Mouse (Mus musculus) liver, adult 2 months (tissue): ENCODE data around the gene Vps41. TPM values are rescaled to one million over a fixed set of nuclear protein-coding genes. Genes with fewer than 3 reads are reported as not detected.
A peak's percentile ranks its signal among the peaks of the same experiment; 100 is the strongest.

Source experiments
- DNase-seq: peaks from one replicate; pipeline ENCODE4 v3.0.0-alpha.2; 2011; ENCODE audit warnings: low read depth, low spot score; ENCODE audit errors: extremely low read depth
- H3K27ac ChIP-seq: fragments of 200-500 bp; replicated peaks from 2 replicates; pipeline ENCODE4 v1.5.1; 2012; ENCODE audit warnings: low read depth, mild to moderate bottlenecking, control low read depth, inconsistent platforms, low read length; ENCODE audit not compliant: insufficient read depth
- H3K27me3 ChIP-seq: fragments of 200-500 bp; 2 replicates; pipeline ENCODE4 v1.6.1; 2012; ENCODE audit warnings: mild to moderate bottlenecking, moderate library complexity, low read length, inconsistent platforms; ENCODE audit not compliant: control insufficient read depth, insufficient read depth
- H3K36me3 ChIP-seq: fragments of 200-500 bp; 2 replicates; pipeline ENCODE4 v1.6.1; 2012; ENCODE audit warnings: low read length, inconsistent platforms; ENCODE audit not compliant: control insufficient read depth, insufficient read depth
- H3K4me1 ChIP-seq: fragments of 200-500 bp; 2 replicates; pipeline ENCODE4 v1.6.1; 2011; ENCODE audit warnings: low read length; ENCODE audit not compliant: control insufficient read depth, insufficient read depth
- H3K4me3 ChIP-seq: fragments of 200-500 bp; 2 replicates; pipeline ENCODE4 v1.5.1; 2011; ENCODE audit warnings: low read depth, mild to moderate bottlenecking, control low read depth, low read length, moderate library complexity; ENCODE audit not compliant: insufficient read depth
- H3K79me2 ChIP-seq: fragments of 200-500 bp; 2 replicates; pipeline ENCODE4 v1.6.1; 2012; ENCODE audit warnings: inconsistent platforms, mild to moderate bottlenecking, low read length, moderate library complexity; ENCODE audit not compliant: control insufficient read depth, insufficient read depth
- H3K9ac ChIP-seq: fragments of 200-500 bp; 2 replicates; pipeline ENCODE4 v1.6.1; 2012; ENCODE audit warnings: low read depth, mild to moderate bottlenecking, control low read depth, inconsistent platforms, low read length
- CTCF ChIP-seq: fragments of 200-500 bp; IDR thresholded peaks from 2 replicates; pipeline ENCODE4 v1.5.1; 2011; ENCODE audit warnings: low read depth, low read length, control low read depth
- POLR2A ChIP-seq: fragments of 200-500 bp; IDR thresholded peaks from 2 replicates; pipeline ENCODE4 v1.6.1; 2011; ENCODE audit warnings: low read length, control low read depth; ENCODE audit not compliant: insufficient read depth; ENCODE audit errors: extremely low read depth
- WGBS: fragments of 180-500 bp; shearing (Covaris S2); methylation state at CpG from one replicate; pipeline ENCODE4 v1.1.7; 2018; 5-methylcytosine and 5-hydroxymethylcytosine counted together
- polyA plus RNA-seq: library from polyadenylated mRNA; depleted of rRNA; stranded (reverse); fragments of >200 nt; gene quantifications from 2 replicates; pipeline ENCODE4 v1.2.3, GENCODE M21; 2012
- total RNA-seq: library from RNA; depleted of rRNA; stranded (reverse); fragments of >200 nt; gene quantifications from 2 replicates; pipeline ENCODE4 v1.2.3, GENCODE M21; 2014

The Vps41 gene
- total and polyA plus RNA-seq, 2 experiments = 10.0 to 41.7 TPM

DNA sequence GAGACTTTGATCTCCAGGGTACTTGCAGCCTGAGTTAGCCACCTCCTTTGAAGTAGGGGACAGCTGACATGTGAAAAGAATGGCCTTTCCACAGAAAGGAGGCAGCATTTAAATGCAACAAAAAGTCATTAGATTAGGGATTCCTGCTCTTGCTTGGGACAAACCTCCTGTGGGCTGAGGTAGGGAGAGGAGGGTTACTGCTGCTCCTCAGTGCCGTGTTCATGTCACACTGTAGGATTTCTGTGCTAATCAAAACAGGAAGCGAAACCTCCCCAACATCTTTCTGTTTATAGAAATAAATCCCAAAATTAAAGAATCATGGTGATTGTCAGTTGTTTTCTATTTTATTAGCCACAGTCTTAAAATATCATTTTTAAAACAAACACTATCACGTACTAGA, 77.4 kb downstream of the Vps41 start:
- Histone ChIP-seq H3K4me3 (no peak overlapping the region), H3K36me3 (peaks cover 7% of the 10 kb centered on the region; the same call in 1 of the 2 replicates), H3K79me2 (no peaks in the 10 kb centered on the region), H3K4me1 (no peaks in the 10 kb centered on the region), H3K9ac (no peak overlapping the region), H3K27me3 (no peaks in the 10 kb centered on the region), H3K27ac (no peak overlapping the region)
- DNase-seq = no peak
- WGBS = 90% methylated on average over 3 of the region's 3 CpGs
- TF ChIP-seq POLR2A (no peak), CTCF (no peak)

DNA sequence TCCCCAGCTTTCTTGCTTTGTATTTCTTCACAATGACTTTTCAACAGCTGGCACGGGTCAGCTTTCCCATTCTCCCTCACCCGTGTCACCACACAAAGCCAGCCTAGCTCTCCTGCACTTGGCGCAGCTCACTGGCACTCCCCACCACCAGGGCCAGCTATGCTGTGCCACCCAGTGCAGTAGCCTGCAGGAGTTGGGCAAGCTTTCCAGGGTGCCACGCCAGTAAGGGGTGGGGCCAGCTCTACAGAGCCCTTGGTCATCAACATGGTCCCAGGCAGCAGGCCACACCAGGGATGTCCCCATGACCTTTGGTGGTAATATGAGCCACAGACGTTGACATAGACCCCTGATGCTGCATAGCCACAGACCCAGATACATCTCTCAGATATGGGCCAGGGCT, 80.5 kb downstream of the Vps41 start:
- 83% methylated on average over 5 of the region's 5 CpGs for WGBS
- TF ChIP-seq CTCF (no peak), POLR2A (no peak)
- Histone ChIP-seq H3K27ac (no peak overlapping the region), H3K36me3 (peaks cover 5% of the 10 kb centered on the region; the same call in 1 of the 2 replicates), H3K79me2 (no peaks in the 10 kb centered on the region), H3K27me3 (no peaks in the 10 kb centered on the region), H3K4me3 (no peak overlapping the region), H3K9ac (no peak overlapping the region), H3K4me1 (no peaks in the 10 kb centered on the region)
- DNase-seq = no peak

DNA sequence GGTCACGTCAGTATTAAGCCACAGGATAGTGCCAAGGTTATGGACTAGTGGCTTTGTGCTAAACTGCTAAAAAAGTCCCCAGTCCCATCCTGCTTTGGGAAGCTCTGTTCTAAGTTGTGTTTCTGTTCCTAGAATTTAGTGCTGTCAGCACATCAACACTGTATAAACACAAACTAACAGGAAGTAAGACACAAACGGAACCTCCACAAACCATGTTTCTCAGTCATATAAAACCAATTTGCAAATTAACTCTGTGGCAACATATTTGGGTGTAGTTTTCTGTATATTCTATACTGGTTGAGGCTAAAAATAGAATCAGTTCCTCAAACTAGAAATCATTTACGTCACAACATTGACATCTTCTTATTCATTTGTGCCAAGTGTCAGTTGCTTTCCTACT, 83.3 kb downstream of the Vps41 start:
- no peak for TF ChIP-seq CTCF
- TF ChIP-seq POLR2A = no peak
- no peak overlapping the region for H3K4me3 ChIP-seq
- 78% methylated on average over 3 of the region's 3 CpGs for WGBS
- no peaks in the 10 kb centered on the region for H3K27me3 ChIP-seq
- H3K9ac ChIP-seq = no peak overlapping the region
- DNase-seq = peak; percentile 32
- no peak overlapping the region for H3K27ac ChIP-seq
- H3K79me2 ChIP-seq = no peaks in the 10 kb centered on the region
- no peaks in the 10 kb centered on the region for H3K36me3 ChIP-seq
- H3K4me1 ChIP-seq = no peaks in the 10 kb centered on the region

DNA sequence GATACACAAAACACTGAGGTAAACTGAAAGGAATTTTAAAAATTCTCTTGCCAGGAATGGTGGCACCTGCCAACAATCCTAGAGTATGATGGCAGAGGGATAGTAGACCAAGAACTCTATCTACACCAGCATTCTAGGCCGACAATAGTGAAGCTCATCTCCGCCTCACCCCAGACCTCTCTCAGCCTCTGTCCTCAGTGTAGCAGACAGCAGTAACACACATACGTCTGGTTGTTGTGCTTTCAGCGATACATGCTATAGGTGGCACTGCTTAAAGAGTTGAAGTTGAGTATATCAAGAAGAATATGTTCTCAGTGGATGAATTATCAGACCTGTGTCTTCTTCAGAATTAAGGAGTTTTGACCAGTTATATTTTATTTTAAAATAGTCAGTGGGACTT, 92.4 kb downstream of the Vps41 start:
- Histone ChIP-seq H3K9ac (no peak overlapping the region), H3K27ac (no peak overlapping the region), H3K36me3 (peaks cover 19% of the 10 kb centered on the region), H3K79me2 (no peaks in the 10 kb centered on the region), H3K4me3 (no peak overlapping the region), H3K27me3 (no peaks in the 10 kb centered on the region), H3K4me1 (no peaks in the 10 kb centered on the region)
- 86% methylated on average over 4 of the region's 4 CpGs for WGBS
- no peak for TF ChIP-seq POLR2A
- no peak for TF ChIP-seq CTCF
- no peak for DNase-seq

DNA sequence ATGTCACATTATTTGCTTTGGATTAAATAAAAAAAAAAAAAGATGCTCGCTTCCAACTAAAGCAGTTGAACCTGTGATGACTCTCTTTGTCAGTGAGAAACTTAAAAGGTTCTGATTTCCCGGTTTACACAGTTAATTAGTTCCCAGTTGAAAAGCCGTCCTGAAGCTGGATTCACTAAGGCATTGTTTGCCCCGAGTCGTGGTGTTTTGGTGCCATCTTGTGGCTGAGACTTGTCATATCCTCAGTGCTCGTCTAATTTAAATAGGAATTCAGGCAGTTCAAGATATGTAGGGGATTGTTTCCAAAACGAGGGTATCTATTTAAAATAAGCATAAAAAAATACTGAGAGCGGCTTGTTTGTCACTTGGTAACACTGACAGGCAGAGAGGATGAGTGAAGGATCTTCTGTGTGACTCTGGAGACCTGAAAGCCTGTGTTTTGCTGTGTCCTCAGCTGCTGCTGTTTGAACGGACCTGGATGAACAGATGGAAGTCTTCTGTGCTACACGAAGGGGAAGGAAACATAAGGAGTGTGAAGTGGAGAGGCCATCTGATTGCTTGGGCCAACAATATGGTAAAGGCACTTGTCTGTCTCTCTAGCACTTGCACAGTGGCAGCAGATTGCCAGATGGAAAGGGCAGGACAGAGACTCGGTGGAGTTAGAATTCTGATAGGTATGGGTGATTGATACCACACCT, 93.0 kb downstream of the Vps41 start:
- Histone ChIP-seq H3K9ac (no peak overlapping the region), H3K4me1 (no peaks in the 10 kb centered on the region), H3K36me3 (peaks cover 25% of the 10 kb centered on the region), H3K27me3 (no peaks in the 10 kb centered on the region), H3K4me3 (no peak overlapping the region), H3K79me2 (no peaks in the 10 kb centered on the region), H3K27ac (no peak overlapping the region)
- DNase-seq = peak; percentile 47
- WGBS = 25% methylated on average over 11 of the region's 11 CpGs
- peak; percentile 75 for TF ChIP-seq CTCF
- TF ChIP-seq POLR2A = no peak

DNA sequence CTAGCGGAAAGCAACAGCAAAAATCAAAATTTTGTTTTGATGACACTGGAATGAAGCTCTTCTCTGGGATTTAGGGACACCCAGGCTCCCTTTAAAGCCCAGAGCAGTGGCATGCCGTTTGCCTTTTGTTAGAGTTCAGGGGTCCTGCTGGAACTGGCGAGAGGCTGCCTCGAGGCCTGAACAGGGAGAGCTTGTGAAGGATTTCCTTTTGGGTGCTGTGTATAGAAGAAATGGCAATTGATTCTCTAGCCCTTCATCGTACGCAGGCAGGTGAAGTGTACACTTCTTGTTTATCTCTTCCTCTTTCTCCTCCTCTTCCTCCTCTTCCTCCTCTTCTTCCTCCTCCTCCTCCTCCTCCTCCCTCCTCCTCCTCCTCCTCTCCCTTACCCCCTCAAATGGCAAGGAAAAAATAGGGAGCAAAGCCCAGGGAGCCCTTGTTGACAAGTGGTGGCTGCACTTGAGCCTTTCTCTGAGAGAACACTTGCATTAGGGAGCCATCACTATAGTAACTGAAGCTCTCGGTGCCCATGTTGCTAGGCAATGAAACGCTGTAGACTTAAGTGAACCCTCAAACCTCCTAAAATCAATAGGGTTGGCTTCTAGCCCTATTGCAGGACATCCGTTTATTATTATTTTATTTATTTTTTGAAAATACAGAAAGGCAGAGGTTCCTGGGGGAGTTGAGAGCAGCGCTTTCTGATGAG, 107.5 kb downstream of the Vps41 start:
- peak; percentile 6 for DNase-seq
- Histone ChIP-seq H3K4me3 (no peak overlapping the region), H3K4me1 (no peaks in the 10 kb centered on the region), H3K27ac (no peak overlapping the region), H3K36me3 (peaks cover 37% of the 10 kb centered on the region), H3K79me2 (no peaks in the 10 kb centered on the region), H3K9ac (no peak overlapping the region), H3K27me3 (no peaks in the 10 kb centered on the region)
- TF ChIP-seq CTCF = no peak
- no peak for TF ChIP-seq POLR2A
- 73% methylated on average over 10 of the region's 10 CpGs for WGBS
